Mouse (Mus musculus) bone marrow, adult 2 months (tissue): ENCODE measurements around the gene Rsad2.

Experiments
- CTCF ChIP-seq: fragments of 200-500 bp; IDR thresholded peaks from 2 replicates; pipeline ENCODE4 v1.5.1; 2011; ENCODE audit warnings: low read length, control low read depth; ENCODE audit not compliant: control insufficient read depth, insufficient read depth
- POLR2A ChIP-seq: fragments of 200-500 bp; IDR thresholded peaks from 2 replicates; pipeline ENCODE4 v1.6.1; 2011; ENCODE audit warnings: low read depth, mild to moderate bottlenecking, control low read depth, low read length, borderline replicate concordance; ENCODE audit not compliant: control insufficient read depth

- TF ChIP-seq CTCF (no peak), POLR2A (no peak)
These were observed 57.7 kb downstream of the Rsad2 start for GRCm38 (mm10) chr12:26398597-26398996.
